Mouse (Mus musculus) liver, embryonic 12.5 days (tissue): Measurements from ENCODE around the gene Car10. TPM values are rescaled to one million over a fixed set of nuclear protein-coding genes. Genes with fewer than 3 reads are reported as not detected.

Experiments used
- ATAC-seq: fragments of 200-750 bp; cut with Nextera tagmentation; 2 replicates; pipeline ENCODE4 v1.8.0; 2017; ENCODE audit warnings: moderate number of reproducible peaks, mild to moderate bottlenecking, moderate library complexity
- H3K27ac ChIP-seq: fragments of 300-500 bp; sonication (generic); 2 replicates; pipeline ENCODE4 v1.5.1; 2016; ENCODE audit warnings: mild to moderate bottlenecking
- H3K27me3 ChIP-seq: fragments of 300-500 bp; sonication (generic); replicated peaks from 2 replicates; pipeline ENCODE4 v1.6.1; 2016; ENCODE audit warnings: mild to moderate bottlenecking, moderate library complexity
- H3K36me3 ChIP-seq: fragments of 300-500 bp; sonication (generic); 2 replicates; pipeline ENCODE4 v1.6.1; 2016; ENCODE audit warnings: mild to moderate bottlenecking, moderate library complexity
- H3K4me1 ChIP-seq: fragments of 300-500 bp; sonication (generic); 2 replicates; pipeline ENCODE4 v1.6.1; 2016
- H3K4me2 ChIP-seq: fragments of 300-500 bp; sonication (generic); 2 replicates; pipeline ENCODE4 v1.6.1; 2016; ENCODE audit warnings: mild to moderate bottlenecking, moderate library complexity
- H3K4me3 ChIP-seq: fragments of 300-500 bp; sonication (generic); 2 replicates; pipeline ENCODE4 v1.5.1; 2016; ENCODE audit warnings: mild to moderate bottlenecking, moderate library complexity
- H3K9ac ChIP-seq: fragments of 300-500 bp; sonication (generic); 2 replicates; pipeline ENCODE4 v1.6.1; 2016; ENCODE audit warnings: mild to moderate bottlenecking, moderate library complexity
- H3K9me3 ChIP-seq: fragments of 300-500 bp; sonication (generic); replicated peaks from 2 replicates; pipeline ENCODE4 v1.6.1; 2016; ENCODE audit warnings: mild to moderate bottlenecking, moderate library complexity
- WGBS: fragments of 180-500 bp; shearing (Covaris S2); methylation state at CpG from one replicate; pipeline ENCODE4 v1.1.7; 2016; ENCODE audit not compliant: insufficient replicate concordance; 5-methylcytosine and 5-hydroxymethylcytosine counted together
- polyA plus RNA-seq: library from polyadenylated mRNA; unstranded; fragments of >200 nt; fragmentation: Nextera tagmentation; extraction: Ambion mirVana; gene quantifications from 2 replicates; pipeline ENCODE4 v1.2.1, GENCODE M21; 2016

The Car10 gene
- polyA plus RNA-seq, 1 experiment from 2014 or later = 0.05 TPM

DNA sequence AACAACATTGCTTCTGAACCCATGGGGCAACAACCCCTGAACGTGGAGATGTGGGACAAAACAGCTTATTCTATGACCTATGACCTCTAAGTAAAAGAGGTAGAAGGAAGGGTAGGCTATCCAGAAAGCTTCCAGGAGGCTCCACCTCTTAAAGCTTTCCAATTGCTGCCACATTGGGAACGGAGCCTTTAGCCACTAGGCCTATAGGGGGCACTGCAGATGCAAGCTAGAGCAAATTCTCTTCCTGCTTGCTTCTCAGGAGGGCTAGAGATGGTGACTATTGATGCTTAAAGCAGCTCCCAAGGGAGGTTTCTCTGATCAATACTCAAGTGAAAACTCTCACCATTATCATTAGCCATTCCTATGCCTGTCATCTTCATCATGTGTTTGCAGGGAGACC is 416.6 kb downstream of the Car10 start:
- Histone ChIP-seq H3K4me3 (no peak overlapping the region), H3K4me2 (no peak overlapping the region), H3K36me3 (no peaks in the 10 kb centered on the region), H3K27ac (no peak overlapping the region), H3K27me3 (no peaks in the 10 kb centered on the region), H3K9ac (no peak overlapping the region), H3K4me1 (no peaks in the 10 kb centered on the region), H3K9me3 (no peaks in the 10 kb centered on the region)
- 12% methylated on average over 2 of the region's 2 CpGs for WGBS
- ATAC-seq = no peak

DNA sequence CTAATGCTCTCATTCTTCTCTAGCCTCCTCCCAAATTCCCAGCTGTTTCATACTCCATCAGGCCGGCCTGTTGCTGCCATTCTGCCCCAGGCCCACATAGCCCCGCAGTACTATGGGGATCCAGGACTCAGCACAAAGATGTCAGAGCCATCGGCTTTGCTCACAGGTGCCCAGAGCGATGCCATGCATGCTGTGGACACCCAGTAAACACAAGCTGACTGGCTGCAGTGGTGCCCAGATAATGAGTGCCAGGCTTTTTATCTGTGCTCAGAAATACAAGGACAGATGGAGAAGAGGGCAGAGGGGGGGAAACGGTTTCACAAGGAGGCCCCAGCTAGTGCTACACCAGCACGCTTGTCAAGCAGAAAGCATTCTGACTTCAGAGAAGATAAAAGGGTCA is 417.7 kb downstream of the Car10 start:
- whole genome bisulfite sequencing = 64% methylated on average over 6 of the region's 6 CpGs
- no peak for ATAC-seq
- H3K4me3 ChIP-seq = no peak overlapping the region
- no peak overlapping the region for H3K4me2 ChIP-seq
- no peaks in the 10 kb centered on the region for H3K36me3 ChIP-seq
- no peak overlapping the region for H3K27ac ChIP-seq
- no peaks in the 10 kb centered on the region for H3K4me1 ChIP-seq
- H3K9ac ChIP-seq = no peak overlapping the region
- no peaks in the 10 kb centered on the region for H3K27me3 ChIP-seq
- H3K9me3 ChIP-seq = no peaks in the 10 kb centered on the region

DNA sequence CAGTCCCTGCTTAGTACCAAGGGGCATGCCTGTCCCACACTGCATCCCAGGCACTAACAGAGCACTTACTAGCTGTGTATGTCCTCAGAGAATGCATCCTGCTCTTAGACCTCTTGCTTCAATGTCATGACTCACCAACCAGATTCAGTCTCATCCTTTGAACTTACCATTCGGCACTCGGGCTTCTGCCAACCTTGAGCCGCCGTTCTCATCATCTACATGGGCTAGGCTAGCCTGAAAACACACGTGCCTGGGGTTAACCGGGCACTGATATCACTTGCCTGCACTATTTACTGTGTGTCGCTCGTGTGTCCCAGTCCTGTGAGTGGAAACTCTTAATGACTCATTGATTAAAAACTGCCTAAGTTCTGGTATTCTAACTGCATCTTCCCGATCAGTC is 418.4 kb downstream of the Car10 start:
- Histone ChIP-seq H3K9ac (no peak overlapping the region), H3K9me3 (no peaks in the 10 kb centered on the region), H3K4me3 (no peak overlapping the region), H3K4me1 (no peaks in the 10 kb centered on the region), H3K27me3 (no peaks in the 10 kb centered on the region), H3K27ac (no peak overlapping the region), H3K4me2 (no peak overlapping the region), H3K36me3 (no peaks in the 10 kb centered on the region)
- WGBS = 71% methylated on average over 9 of the region's 9 CpGs
- no peak for ATAC-seq

DNA sequence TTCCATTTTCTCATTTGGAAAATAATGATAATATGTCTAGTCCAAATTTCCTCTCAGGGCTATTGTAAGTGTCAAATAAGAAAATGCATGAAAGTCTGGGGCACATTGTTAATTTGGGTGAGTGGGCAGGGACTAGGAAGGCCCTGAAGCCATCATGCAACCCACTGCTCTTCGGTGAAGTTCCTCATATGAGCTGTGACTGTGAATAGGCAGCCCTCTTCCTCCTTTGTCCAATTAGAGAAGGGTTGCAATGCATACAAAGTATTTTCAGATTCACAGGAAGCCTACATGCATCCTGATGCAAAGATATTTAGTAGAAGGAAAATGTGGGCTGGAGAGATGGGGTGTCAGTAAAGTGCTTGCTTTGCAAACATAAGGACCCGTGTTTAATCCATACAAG is 419.1 kb downstream of the Car10 start:
- H3K27me3 ChIP-seq = no peaks in the 10 kb centered on the region
- 67% methylated on average over 2 of the region's 2 CpGs for WGBS
- no peak for ATAC-seq

GRCm38 (mm10) chr11:93522501-93522900 is 424.7 kb downstream of the Car10 start:
- Histone ChIP-seq H3K9me3 (no peaks in the 10 kb centered on the region), H3K9ac (no peak overlapping the region), H3K27ac (no peak overlapping the region), H3K36me3 (no peaks in the 10 kb centered on the region), H3K4me2 (no peak overlapping the region), H3K4me3 (no peak overlapping the region), H3K27me3 (no peaks in the 10 kb centered on the region), H3K4me1 (no peaks in the 10 kb centered on the region)
- WGBS = 50% methylated on average over 3 of the region's 3 CpGs
- ATAC-seq = no peak

More for the DNA sequence above, 419.1 kb downstream of the Car10 start:
- Histone ChIP-seq H3K4me3 (no peak overlapping the region), H3K4me2 (no peak overlapping the region), H3K9me3 (no peaks in the 10 kb centered on the region), H3K27ac (no peak overlapping the region), H3K4me1 (no peaks in the 10 kb centered on the region), H3K36me3 (no peaks in the 10 kb centered on the region), H3K9ac (no peak overlapping the region)

DNA sequence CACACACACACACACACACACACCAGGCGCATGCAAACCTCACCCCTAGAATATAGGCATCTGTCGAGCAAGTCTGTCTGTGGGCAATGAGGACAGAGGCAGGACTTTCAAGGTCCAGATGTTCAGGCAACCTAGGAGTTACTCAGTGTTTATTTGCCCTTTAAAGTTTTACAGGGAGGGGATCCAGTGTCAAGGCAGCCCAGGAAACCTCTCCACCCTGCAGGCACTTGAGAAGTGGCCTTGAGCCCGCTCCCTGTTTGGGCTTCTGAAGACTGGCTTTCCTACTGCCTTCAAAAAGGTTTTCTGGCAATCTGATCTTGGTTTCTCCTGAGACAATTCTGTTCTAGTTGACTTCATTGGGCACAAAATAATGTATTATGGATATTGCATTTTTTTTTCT is 428.1 kb downstream of the Car10 start:
- no peak overlapping the region for H3K4me3 ChIP-seq
- ATAC-seq = no peak

DNA sequence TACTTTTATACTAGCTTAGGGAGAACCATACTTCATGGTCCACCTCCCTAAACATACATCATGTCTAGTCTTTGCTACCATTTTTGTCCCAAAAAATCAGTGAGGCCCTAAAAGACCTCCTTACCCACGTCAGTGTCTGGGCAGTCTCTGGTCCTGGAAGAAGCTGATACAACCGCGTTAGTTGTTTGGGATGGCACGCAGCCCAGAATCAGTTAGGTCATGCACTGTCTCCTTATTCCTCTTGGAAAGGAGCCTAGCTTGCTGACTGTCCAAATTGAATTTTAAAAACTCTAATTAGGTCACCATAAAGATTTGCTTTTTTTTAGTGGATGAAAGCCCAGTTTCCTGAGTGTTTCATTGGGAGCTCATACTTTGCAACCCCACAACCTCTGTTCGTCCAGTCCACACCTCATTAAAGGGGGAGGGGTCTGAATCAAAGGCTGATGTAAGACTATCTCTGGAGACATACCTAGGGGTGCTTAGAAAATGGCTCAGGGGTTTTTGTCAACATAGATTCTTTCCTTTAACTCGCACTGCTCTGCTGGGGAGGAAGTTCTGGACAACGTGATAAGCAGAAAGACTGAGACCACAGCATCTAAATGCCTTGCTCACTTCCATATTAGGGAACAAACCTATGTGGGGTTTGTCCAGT is 433.3 kb downstream of the Car10 start:
- WGBS = 29% methylated on average over 7 of the region's 7 CpGs
- Histone ChIP-seq H3K9ac (no peak overlapping the region), H3K9me3 (no peaks in the 10 kb centered on the region), H3K4me2 (no peak overlapping the region), H3K4me1 (no peaks in the 10 kb centered on the region), H3K27ac (no peak overlapping the region), H3K4me3 (no peak overlapping the region), H3K27me3 (no peaks in the 10 kb centered on the region), H3K36me3 (no peaks in the 10 kb centered on the region)
- peak; percentile 40; the same call in 1 of the 2 replicates for ATAC-seq

More for the DNA sequence above, 428.1 kb downstream of the Car10 start:
- Histone ChIP-seq H3K27ac (no peak overlapping the region), H3K4me2 (no peak overlapping the region), H3K9me3 (no peaks in the 10 kb centered on the region), H3K4me1 (no peaks in the 10 kb centered on the region), H3K9ac (no peak overlapping the region), H3K36me3 (no peaks in the 10 kb centered on the region), H3K27me3 (no peaks in the 10 kb centered on the region)
- 71% methylated on average over 3 of the region's 3 CpGs for WGBS

DNA sequence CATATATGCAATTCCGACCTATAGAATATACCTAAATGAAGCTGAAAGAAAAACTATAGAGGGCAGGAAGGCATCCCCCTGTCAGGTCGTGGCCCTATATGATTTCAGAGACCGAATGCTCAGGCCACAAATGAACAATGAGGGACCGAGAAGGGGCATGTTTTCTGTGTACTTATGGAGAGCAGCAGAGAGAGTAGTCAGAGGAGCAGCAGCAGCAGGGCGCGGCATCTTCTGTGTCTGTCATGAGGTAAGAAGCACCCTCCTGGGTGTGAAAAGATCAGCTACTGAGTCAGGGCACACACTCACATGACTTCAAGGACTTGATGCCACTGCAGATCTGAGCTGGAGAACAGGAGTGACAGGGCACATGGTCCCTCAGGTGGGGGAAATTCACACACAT is 438.4 kb downstream of the Car10 start:
- Histone ChIP-seq H3K27me3 (no peaks in the 10 kb centered on the region), H3K27ac (no peak overlapping the region), H3K4me2 (no peak overlapping the region), H3K9ac (no peak overlapping the region), H3K36me3 (no peaks in the 10 kb centered on the region), H3K9me3 (no peaks in the 10 kb centered on the region), H3K4me3 (no peak overlapping the region), H3K4me1 (no peaks in the 10 kb centered on the region)
- WGBS = 68% methylated on average over 6 of the region's 6 CpGs
- ATAC-seq = no peak

GRCm38 (mm10) chr11:93548904-93549303 is 451.1 kb downstream of the Car10 start:
- Histone ChIP-seq H3K9ac (no peak overlapping the region), H3K4me1 (no peaks in the 10 kb centered on the region), H3K27ac (no peak overlapping the region), H3K4me3 (no peak overlapping the region), H3K9me3 (no peaks in the 10 kb centered on the region), H3K36me3 (no peaks in the 10 kb centered on the region), H3K27me3 (no peaks in the 10 kb centered on the region), H3K4me2 (no peak overlapping the region)
- no peak for ATAC-seq
- WGBS = 54% methylated on average over 5 of the region's 5 CpGs

- no peak for ATAC-seq
- Histone ChIP-seq H3K4me3 (no peak overlapping the region), H3K4me2 (no peak overlapping the region), H3K4me1 (no peaks in the 10 kb centered on the region), H3K27me3 (no peaks in the 10 kb centered on the region), H3K27ac (no peak overlapping the region), H3K36me3 (no peaks in the 10 kb centered on the region), H3K9me3 (no peaks in the 10 kb centered on the region), H3K9ac (no peak overlapping the region)
- WGBS = under 1% methylated on average over 3 of the region's 3 CpGs
These were observed 453.1 kb downstream of the Car10 start for GRCm38 (mm10) chr11:93550908-93551307.

- Histone ChIP-seq H3K36me3 (no peaks in the 10 kb centered on the region), H3K9me3 (no peaks in the 10 kb centered on the region), H3K4me3 (no peak overlapping the region), H3K4me1 (no peaks in the 10 kb centered on the region), H3K27me3 (no peaks in the 10 kb centered on the region), H3K9ac (no peak overlapping the region), H3K27ac (no peak overlapping the region), H3K4me2 (no peak overlapping the region)
- WGBS = 57% methylated on average over 3 of the region's 3 CpGs
- no peak for ATAC-seq
These were observed 461.3 kb downstream of the Car10 start for GRCm38 (mm10) chr11:93559118-93559517.

GRCm38 (mm10) chr11:93560570-93560969 is 462.7 kb downstream of the Car10 start:
- Histone ChIP-seq H3K4me1 (no peaks in the 10 kb centered on the region), H3K9ac (no peak overlapping the region), H3K4me3 (no peak overlapping the region), H3K4me2 (no peak overlapping the region), H3K27ac (no peak overlapping the region), H3K9me3 (no peaks in the 10 kb centered on the region), H3K27me3 (no peaks in the 10 kb centered on the region), H3K36me3 (no peaks in the 10 kb centered on the region)
- 71% methylated on average over 7 of the region's 7 CpGs for WGBS
- no peak for ATAC-seq

DNA sequence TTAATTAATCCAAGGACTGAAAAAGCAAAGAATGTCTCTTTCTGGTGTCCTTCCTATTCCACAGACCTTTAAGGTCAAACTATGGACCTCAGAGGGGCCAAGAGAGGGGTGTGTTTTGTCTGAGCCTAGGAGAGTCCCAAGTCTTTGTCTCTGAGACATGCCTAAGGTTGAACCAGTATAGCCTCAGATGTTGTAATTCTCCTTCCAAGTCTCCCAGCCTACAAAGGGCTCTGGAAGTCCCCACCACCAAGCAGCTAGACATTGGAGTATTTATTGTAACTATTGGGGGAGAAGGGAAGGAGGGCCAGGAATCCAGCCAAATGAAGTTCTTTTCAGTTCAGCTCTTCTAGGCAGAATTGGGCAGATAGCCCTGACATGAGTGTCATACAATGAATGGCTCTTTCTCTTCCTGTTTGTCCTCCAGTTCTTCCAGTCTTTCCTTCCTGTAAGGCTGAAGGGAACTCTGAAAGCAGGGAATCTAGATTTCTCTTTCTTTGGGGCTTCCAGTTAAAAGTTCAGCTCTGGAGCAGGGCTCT is 464.6 kb downstream of the Car10 start:
- no peak overlapping the region for H3K4me2 ChIP-seq
- H3K27ac ChIP-seq = no peak overlapping the region
- no peaks in the 10 kb centered on the region for H3K36me3 ChIP-seq
- no peak overlapping the region for H3K9ac ChIP-seq
- no peak overlapping the region for H3K4me3 ChIP-seq
- no peaks in the 10 kb centered on the region for H3K4me1 ChIP-seq
- H3K27me3 ChIP-seq = no peaks in the 10 kb centered on the region
- H3K9me3 ChIP-seq = no peaks in the 10 kb centered on the region
- ATAC-seq = no peak
